In the genomic region with DNA sequence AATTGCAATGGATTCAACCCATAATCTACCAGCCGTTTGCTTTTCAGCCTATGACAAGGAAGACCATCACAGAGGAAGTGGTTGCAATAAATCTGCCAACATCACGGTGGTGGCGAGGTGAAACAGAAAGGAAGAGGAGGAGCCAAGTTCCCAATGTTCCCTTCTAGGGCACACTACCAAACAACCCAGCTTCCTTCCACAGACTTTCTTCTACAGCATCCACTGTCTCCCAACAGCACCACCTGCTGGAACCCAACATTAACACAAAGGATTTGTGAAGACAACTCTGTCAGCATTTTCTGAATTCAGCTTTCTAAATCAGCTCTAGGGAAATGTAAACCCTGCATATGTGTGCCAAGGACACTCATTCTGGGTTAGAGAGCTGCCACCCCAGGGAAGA, we compare ENCODE assay signal across 8 mouse cellular contexts.
DNase-seq lines count a peak whose midpoint lies in the region; ATAC-seq lines count a peak whose summit lies in the region.

No protein-coding gene starts in this region.

- intact Hi-C loops in heart, postnatal 14 days (cut with DNase I), result loop anchor here (2.0 to 10.0 kb wide), 2 partner anchors 264 to 1016 kb away; no protein-coding TSS in a partner anchor

- peak; percentile 64; the same call in 1 of the 2 replicates for ATAC-seq in cerebellum, adult (ENCODE audit: insufficient number of reproducible peaks, low FRiP score, low TSS enrichment)
- ATAC-seq in activated CD4-positive, CD25-positive, alpha-beta regulatory T cell, adult 4 months, result peak; percentile 76

- no peak for DNase-seq in cerebellum, adult 11-12 months
- DNase-seq in embryo, embryonic 11 days, result peak; percentile 72
- peak; percentile 35 to 73 for DNase-seq in heart, postnatal 14 days
- DNase-seq in layer of hippocampus, postnatal 14 days (ENCODE audit: low spot score in 2 of 2), result peak; percentile 16 to 50
- peak; percentile 72 for DNase-seq in lung, postnatal 10 days
- DNase-seq in right cerebral cortex, postnatal 14 days, result peak; percentile 61
